Mouse (Mus musculus): ENCODE measurements around the gene Ccdc85a.

DNA sequence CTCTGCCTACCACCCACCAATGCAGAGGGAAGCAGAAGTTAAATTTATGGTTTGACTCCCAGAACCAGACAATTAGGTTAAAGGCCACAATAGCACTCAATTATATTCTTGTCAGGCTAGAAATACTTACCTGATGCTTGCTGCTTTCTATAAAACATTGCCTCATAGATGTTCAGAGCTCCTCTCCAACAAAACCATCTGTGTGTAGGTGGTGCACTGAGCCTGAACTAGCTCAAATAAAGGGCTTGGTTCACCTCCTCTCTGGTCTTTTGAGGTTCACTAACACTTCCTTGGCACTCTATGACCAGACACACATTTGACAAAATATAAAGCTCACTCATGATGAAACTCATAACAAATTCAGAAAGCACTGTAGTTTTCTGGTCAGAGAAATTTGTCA, 208.2 kb downstream of the Ccdc85a start:
- no peak for TF ChIP-seq POLR2A (IDR thresholded peaks at IDR 0.05; ENCODE audit: extremely low read depth, insufficient read depth, low read length)
- TF ChIP-seq CTCF (IDR thresholded peaks at IDR 0.05; ENCODE audit: extremely low read depth, insufficient read depth, low read length), result no peak

Data from cortical plate, adult 2 months (tissue).